Mouse (Mus musculus): ENCODE measurements around the gene 4932411N23Rik.
"Not testable (repeated sequence)": the region's sequence is repeated elsewhere in the genome, so short reads cannot be mapped to it uniquely, and the experiment has no call there.

- TF ChIP-seq SMC3, POLR2A, ZC3H11A (IDR thresholded peaks at IDR 0.05; ENCODE audit: low read depth, low read length): not testable (repeated sequence)
Measured at GRCm38 (mm10) chrX:126777643-126778042, 38.0 kb downstream of the 4932411N23Rik start.

Measured in CH12.LX (cell line).